Mouse (Mus musculus) neural tube, embryonic 14.5 days (tissue): ENCODE measurements at regions not wholly inside any gene's neighbourhood (a gene's known extent, or its start where the extent isn't known, plus 50 kb on each side); places are given as distances from the start of the nearest gene placed in this dataset.

Experiments
- ATAC-seq: fragments of 200-750 bp; cut with Nextera tagmentation; 2 replicates; pipeline ENCODE4 v1.8.0; 2017; ENCODE audit warnings: low read depth, mild to moderate bottlenecking, moderate TSS enrichment, moderate library complexity
- H3K27ac ChIP-seq: fragments of 300-500 bp; sonication (generic); 2 replicates; pipeline ENCODE4 v1.5.1; 2014; ENCODE audit warnings: low read depth, mild to moderate bottlenecking, control low read depth, low read length, moderate library complexity, mixed read lengths
- H3K27me3 ChIP-seq: fragments of 300-500 bp; sonication (generic); 2 replicates; pipeline ENCODE4 v1.6.1; 2014; ENCODE audit warnings: low read length; ENCODE audit not compliant: control insufficient read depth, insufficient read depth
- H3K36me3 ChIP-seq: fragments of 300-500 bp; sonication (generic); 2 replicates; pipeline ENCODE4 v1.6.1; 2014; ENCODE audit warnings: low read length, mixed read lengths; ENCODE audit not compliant: control insufficient read depth, insufficient read depth
- H3K4me1 ChIP-seq: fragments of 300-500 bp; sonication (generic); 2 replicates; pipeline ENCODE4 v1.6.1; 2014; ENCODE audit warnings: low read length; ENCODE audit not compliant: control insufficient read depth, insufficient read depth
- H3K4me2 ChIP-seq: fragments of 300-500 bp; sonication (generic); 2 replicates; pipeline ENCODE4 v1.6.1; 2014; ENCODE audit warnings: mild to moderate bottlenecking, low read depth, low read length, control low read depth
- H3K4me3 ChIP-seq: fragments of 300-500 bp; sonication (generic); 2 replicates; pipeline ENCODE4 v1.5.1; 2014; ENCODE audit warnings: low read depth, low read length, control low read depth, mixed read lengths
- H3K9ac ChIP-seq: fragments of 300-500 bp; sonication (generic); replicated peaks from 2 replicates; pipeline ENCODE4 v1.6.1; 2014; ENCODE audit warnings: low read depth, mild to moderate bottlenecking, control low read depth, low read length, mixed read lengths
- H3K9me3 ChIP-seq: fragments of 300-500 bp; sonication (generic); 2 replicates; pipeline ENCODE4 v1.6.1; 2016; ENCODE audit warnings: low read length; ENCODE audit not compliant: control insufficient read depth
- WGBS: fragments of 180-500 bp; shearing (Covaris S2); extraction: QIAGEN DNeasy Blood & Tissue Kit; methylation state at CpG from one replicate; pipeline ENCODE4 v1.1.7; 2014; 5-methylcytosine and 5-hydroxymethylcytosine counted together

DNA sequence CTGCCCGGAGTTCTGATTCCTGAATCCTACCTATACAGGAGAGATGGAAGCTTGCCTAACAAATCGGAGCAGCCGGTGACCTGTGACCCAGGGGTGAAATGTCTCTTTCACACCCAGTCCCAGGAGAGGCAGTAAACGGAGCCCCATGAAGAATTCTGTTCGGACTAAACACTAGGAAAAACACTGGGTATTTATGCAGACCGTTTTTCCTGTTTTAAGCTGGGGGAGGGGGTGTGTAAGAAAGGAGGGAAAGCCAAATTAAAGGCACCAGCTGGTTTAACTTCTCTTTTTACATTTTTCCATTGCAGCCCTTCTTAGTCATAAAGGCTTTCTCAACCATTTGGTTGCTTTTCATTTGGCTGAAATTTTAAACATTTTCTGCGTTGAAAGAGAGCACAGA lies 127.1 kb downstream of the Gm5426 start:
- ATAC-seq, result no peak
- no peak overlapping the region for H3K27ac ChIP-seq
- H3K9ac ChIP-seq, result no peak overlapping the region
- H3K36me3 ChIP-seq, result no peaks in the 10 kb centered on the region
- no peaks in the 10 kb centered on the region; the same call in 1 of the 2 replicates for H3K4me1 ChIP-seq
- WGBS, result 23% methylated on average over 7 of the region's 7 CpGs
- no peaks in the 10 kb centered on the region for H3K27me3 ChIP-seq
- no peaks in the 10 kb centered on the region for H3K9me3 ChIP-seq
- H3K4me2 ChIP-seq, result no peak overlapping the region
- H3K4me3 ChIP-seq, result no peak overlapping the region

- WGBS, result 29% methylated on average over 5 of the region's 5 CpGs
- no peak for ATAC-seq
- no peaks in the 10 kb centered on the region for H3K36me3 ChIP-seq
- no peak overlapping the region for H3K9ac ChIP-seq
- no peak overlapping the region for H3K27ac ChIP-seq
- H3K4me1 ChIP-seq, result no peaks in the 10 kb centered on the region; the same call in 1 of the 2 replicates
- no peak overlapping the region for H3K4me2 ChIP-seq
- H3K4me3 ChIP-seq, result no peak overlapping the region
- H3K9me3 ChIP-seq, result no peaks in the 10 kb centered on the region
- H3K27me3 ChIP-seq, result no peaks in the 10 kb centered on the region
Measured at GRCm38 (mm10) chr10:96264433-96264832, 128.0 kb downstream of the Gm5426 start.

- no peaks in the 10 kb centered on the region for H3K27me3 ChIP-seq
- no peak overlapping the region for H3K27ac ChIP-seq
- WGBS, result 73% methylated on average over 4 of the region's 4 CpGs
- H3K9ac ChIP-seq, result no peak overlapping the region
- H3K36me3 ChIP-seq, result no peaks in the 10 kb centered on the region
- no peak overlapping the region for H3K4me3 ChIP-seq
- H3K4me2 ChIP-seq, result no peak overlapping the region
- no peaks in the 10 kb centered on the region; the same call in 1 of the 2 replicates for H3K4me1 ChIP-seq
- ATAC-seq, result no peak
- no peaks in the 10 kb centered on the region for H3K9me3 ChIP-seq
Measured at GRCm38 (mm10) chr10:96264866-96265265, 128.5 kb downstream of the Gm5426 start.

DNA sequence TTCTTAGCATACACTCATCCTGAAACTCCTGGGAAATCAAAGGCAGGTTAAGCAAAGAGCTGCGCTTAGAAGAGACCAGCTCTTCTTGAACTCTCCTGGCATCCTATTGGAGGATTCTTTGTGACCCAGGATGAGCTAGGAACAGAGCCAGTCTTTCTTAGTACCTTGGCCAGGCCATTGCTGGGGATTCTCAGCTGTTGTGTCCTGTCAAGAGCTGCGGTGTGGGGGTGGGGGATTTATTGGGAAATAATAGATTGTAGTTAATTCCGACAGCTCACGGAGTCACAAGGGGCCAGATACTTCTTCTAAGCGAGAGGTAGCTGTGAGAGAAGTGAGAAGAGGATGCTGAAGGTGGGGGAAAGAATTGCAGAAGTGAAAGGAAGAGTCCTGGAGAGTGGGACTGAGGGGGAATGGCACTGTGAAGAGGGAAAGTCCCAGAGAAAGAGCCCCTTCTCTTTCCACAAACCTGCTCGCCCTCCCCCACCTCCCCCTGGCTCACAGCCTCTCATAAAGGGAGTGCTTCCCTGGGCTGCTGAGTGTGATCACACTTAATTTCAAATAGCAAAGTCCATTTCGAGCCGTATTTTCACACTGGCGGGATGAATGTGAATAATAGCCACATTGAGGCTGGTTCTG lies 129.8 kb downstream of the Gm5426 start:
- H3K36me3 ChIP-seq, result no peaks in the 10 kb centered on the region
- no peak overlapping the region for H3K4me2 ChIP-seq
- no peaks in the 10 kb centered on the region for H3K27me3 ChIP-seq
- no peak for ATAC-seq
- H3K9me3 ChIP-seq, result no peaks in the 10 kb centered on the region
- no peaks in the 10 kb centered on the region; the same call in 1 of the 2 replicates for H3K4me1 ChIP-seq
- H3K27ac ChIP-seq, result no peak overlapping the region
- 54% methylated on average over 9 of the region's 9 CpGs for WGBS
- H3K4me3 ChIP-seq, result no peak overlapping the region
- no peak overlapping the region for H3K9ac ChIP-seq

GRCm38 (mm10) chr10:96267603-96268002 lies 131.2 kb downstream of the Gm5426 start:
- no peak overlapping the region for H3K4me3 ChIP-seq
- no peaks in the 10 kb centered on the region; the same call in 1 of the 2 replicates for H3K4me1 ChIP-seq
- no peaks in the 10 kb centered on the region for H3K36me3 ChIP-seq
- no peak overlapping the region for H3K4me2 ChIP-seq
- no peaks in the 10 kb centered on the region for H3K27me3 ChIP-seq
- ATAC-seq, result no peak
- H3K9me3 ChIP-seq, result no peaks in the 10 kb centered on the region
- H3K9ac ChIP-seq, result no peak overlapping the region
- no peak overlapping the region for H3K27ac ChIP-seq
- WGBS, result 86% methylated on average over 4 of the region's 4 CpGs

DNA sequence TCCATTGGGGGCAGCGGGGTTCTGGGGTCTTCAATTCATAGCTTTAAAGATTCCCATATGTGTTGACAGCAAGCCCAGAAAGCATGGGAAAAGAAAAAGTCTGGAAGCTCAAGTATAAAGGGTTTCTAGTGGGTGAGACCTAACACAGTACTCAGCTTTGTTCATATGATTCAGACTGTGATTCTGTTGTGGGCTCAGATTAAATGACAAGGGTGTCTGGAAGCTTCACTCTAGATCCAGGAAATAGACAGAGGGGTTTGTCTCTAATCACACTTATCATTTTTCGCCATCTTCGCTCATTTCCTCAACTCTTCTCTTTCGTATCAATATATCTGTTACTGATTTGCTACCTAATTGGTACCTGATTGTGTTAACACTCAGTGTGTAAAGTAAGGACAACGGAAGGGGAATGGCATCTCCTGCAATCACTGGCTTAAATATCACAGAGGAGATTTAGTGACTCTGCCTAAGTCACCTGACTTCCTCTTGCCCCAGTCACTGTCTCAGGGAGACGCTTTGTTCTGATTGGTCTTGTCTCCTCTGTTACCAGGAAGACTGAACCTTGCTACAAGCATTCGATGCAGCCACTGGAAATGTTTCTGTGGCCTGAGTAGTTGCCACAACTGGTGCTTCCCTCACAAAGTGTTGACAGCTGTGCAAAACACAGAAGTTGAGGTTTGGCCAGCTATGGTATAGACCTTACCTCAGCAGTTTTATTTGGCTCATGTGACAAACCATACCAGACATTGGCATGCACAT lies 137.4 kb downstream of the Gm5426 start:
- H3K4me1 ChIP-seq, result no peaks in the 10 kb centered on the region
- no peak overlapping the region for H3K4me2 ChIP-seq
- no peaks in the 10 kb centered on the region for H3K36me3 ChIP-seq
- H3K27me3 ChIP-seq, result no peaks in the 10 kb centered on the region
- no peak overlapping the region for H3K4me3 ChIP-seq
- ATAC-seq, result no peak
- H3K9ac ChIP-seq, result no peak overlapping the region
- H3K9me3 ChIP-seq, result no peaks in the 10 kb centered on the region
- 87% methylated on average over 7 of the region's 7 CpGs for WGBS
- H3K27ac ChIP-seq, result no peak overlapping the region

DNA sequence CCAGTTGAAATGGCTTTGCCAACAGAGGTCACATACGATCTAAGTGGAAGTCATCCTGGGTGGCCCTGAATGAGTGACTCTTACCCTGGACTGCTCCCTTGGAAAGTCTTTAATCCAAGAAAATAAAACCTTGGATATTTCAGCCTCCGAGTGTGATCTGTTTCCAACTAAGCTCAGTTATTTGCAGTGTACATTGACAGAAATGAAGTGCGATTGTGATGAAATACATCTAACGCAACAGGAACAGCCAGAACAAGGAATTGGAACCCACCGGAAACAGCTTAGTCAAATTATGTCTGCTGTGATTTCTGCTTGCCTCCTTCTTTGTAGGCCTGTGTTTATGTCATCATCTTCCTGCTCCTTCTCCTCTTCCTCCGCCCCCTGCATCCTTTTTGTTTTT lies 143.7 kb downstream of the Gm5426 start:
- no peaks in the 10 kb centered on the region for H3K4me1 ChIP-seq
- WGBS, result 95% methylated on average over 6 of the region's 6 CpGs
- H3K27me3 ChIP-seq, result no peaks in the 10 kb centered on the region
- H3K9me3 ChIP-seq, result no peaks in the 10 kb centered on the region
- H3K27ac ChIP-seq, result no peak overlapping the region
- H3K4me3 ChIP-seq, result no peak overlapping the region
- no peak for ATAC-seq
- no peaks in the 10 kb centered on the region for H3K36me3 ChIP-seq
- no peak overlapping the region for H3K4me2 ChIP-seq
- H3K9ac ChIP-seq, result no peak overlapping the region

- WGBS, result 51% methylated on average over 10 of the region's 10 CpGs
- no peak for ATAC-seq
- Histone ChIP-seq H3K4me1 (no peaks in the 10 kb centered on the region), H3K4me3 (no peak overlapping the region), H3K36me3 (no peaks in the 10 kb centered on the region), H3K9ac (no peak overlapping the region), H3K27me3 (no peaks in the 10 kb centered on the region), H3K27ac (no peak overlapping the region), H3K4me2 (no peak overlapping the region), H3K9me3 (no peaks in the 10 kb centered on the region)
Measured at GRCm38 (mm10) chr10:96285407-96286093, 149.1 kb downstream of the Gm5426 start.

GRCm38 (mm10) chr10:96286094-96286485 lies 149.7 kb downstream of the Gm5426 start:
- Histone ChIP-seq H3K4me1 (no peaks in the 10 kb centered on the region), H3K27me3 (no peaks in the 10 kb centered on the region), H3K4me2 (no peak overlapping the region), H3K36me3 (no peaks in the 10 kb centered on the region), H3K27ac (no peak overlapping the region), H3K4me3 (no peak overlapping the region), H3K9ac (no peak overlapping the region), H3K9me3 (no peaks in the 10 kb centered on the region)
- no peak for ATAC-seq
- 58% methylated on average over 2 of the region's 2 CpGs for WGBS
